Mouse (Mus musculus) adrenal gland, postnatal 36 days (tissue): ENCODE results near the gene Olfr728. TPM values are rescaled to one million over a fixed set of nuclear protein-coding genes. Genes with fewer than 3 reads are reported as not detected.

Experiments
- DNase-seq, 2 experiments: peaks; one replicate each; pipeline ENCODE4 v3.0.0; 2021; ENCODE audit warnings: mixed read lengths in 1 of 2
- long read RNA-seq, 2 experiments: library from polyadenylated mRNA; stranded (forward); transcript quantifications; one replicate each; pipeline ENCODE4 v2.0.0; 2021; ENCODE audit warnings: borderline sequencing depth in 2 of 2
- total RNA-seq, 2 experiments: library from RNA; stranded (reverse); gene quantifications; 2 replicates each; pipeline ENCODE4 v1.2.3; 2021

Olfr728 gene
- not detected for total RNA-seq
- long read RNA-seq, experiment 1: 0 reads
- long read RNA-seq, experiment 2: 0 reads

DNA sequence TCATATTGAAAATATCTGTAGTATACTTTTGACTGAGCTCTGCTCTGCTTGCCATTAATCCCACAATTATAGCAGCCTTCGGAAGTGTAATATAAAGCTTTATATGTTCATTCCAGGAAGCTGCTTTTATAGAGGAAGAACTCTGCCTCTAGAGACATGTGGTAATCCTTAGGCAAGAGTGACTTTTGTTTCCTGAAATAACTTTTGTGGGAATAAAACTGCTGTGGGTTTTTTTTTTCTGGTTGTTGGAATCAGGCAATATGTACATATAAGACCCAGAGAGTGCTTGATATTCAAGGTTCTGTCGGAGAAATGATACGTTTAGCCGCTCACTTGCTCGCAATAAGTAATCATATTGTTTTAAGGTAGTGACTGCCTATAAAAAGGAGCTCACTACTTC lies at the start of gene Olfr728:
Gene Olfr728, minus strand, starts transcription at position 101 of the 400 bp plus-strand sequence.
- no peak for DNase-seq

GRCm38 (mm10) chr14:50188098-50188497 lies 45.6 kb upstream of the Olfr728 start, which contains the start of gene Olfr730:
Gene Olfr730, minus strand, starts transcription at chr14:50188198.
- no peak for DNase-seq

GRCm38 (mm10) chr14:50152810-50153209 lies 10.3 kb upstream of the Olfr728 start, which contains the start of gene Olfr729:
Gene Olfr729, minus strand, starts transcription at chr14:50152910.
- no peak for DNase-seq

DNA sequence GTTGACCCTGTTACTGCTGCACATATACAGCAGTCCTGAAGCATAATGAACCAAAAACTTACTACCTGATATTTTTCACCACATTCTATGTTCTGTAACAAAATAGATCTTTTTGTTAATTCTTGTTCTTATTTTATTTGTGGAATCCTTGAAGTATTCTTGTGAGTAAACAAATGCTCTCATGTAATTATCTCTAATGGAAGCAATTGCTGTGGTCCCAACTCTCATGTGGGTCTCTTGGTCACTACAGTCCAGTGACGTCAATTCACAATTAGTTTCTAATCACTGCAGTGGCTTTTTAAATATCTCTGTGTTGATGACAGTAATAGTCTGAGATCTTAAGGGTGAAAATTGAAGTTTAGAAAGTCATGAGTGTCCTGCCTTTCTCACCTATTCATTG lies 19.6 kb downstream of the Olfr728 start, which contains the start of gene Olfr727:
Gene Olfr727, plus strand, starts transcription at position 301 of the 400 bp plus-strand sequence.
- DNase-seq: no peak

DNA sequence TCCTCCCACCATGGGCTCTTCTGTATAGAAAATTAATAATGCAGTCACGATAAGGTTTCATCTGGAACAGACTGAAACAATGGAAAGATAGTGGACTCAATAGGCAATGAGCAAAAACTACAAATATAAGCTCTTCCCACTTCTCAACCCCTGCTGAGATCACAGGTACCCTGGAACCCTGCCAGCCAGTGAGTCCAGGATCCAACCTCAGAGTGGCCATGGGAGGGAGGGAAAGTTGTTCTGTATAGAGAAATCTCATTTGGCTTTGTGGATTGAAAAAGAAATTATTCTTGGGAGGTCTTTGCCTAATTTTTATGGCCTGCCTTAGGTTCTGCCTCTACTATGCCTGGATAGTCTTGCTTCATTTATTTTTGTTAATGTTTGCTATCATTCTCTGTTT lies 51.6 kb downstream of the Olfr728 start, which contains the start of gene Olfr726:
Gene Olfr726, minus strand, starts transcription at position 101 of the 400 bp plus-strand sequence.
- DNase-seq: no peak

Other genes with a start within 250 kb of the Olfr728 start
- not detected for gene Olfr722, start 240.7 kb downstream of the Olfr728 start, total RNA-seq
- gene Olfr723, start 210.9 kb downstream of the Olfr728 start, total RNA-seq: not detected
- gene Olfr724, start 179.4 kb downstream of the Olfr728 start, total RNA-seq: not detected
- not detected for gene Olfr725, start 102.3 kb downstream of the Olfr728 start, total RNA-seq
- gene Olfr726, start 51.7 kb downstream of the Olfr728 start, total RNA-seq: not detected
- gene Olfr727, start 19.5 kb downstream of the Olfr728 start, total RNA-seq: not detected
- not detected for gene Olfr729, start 10.2 kb upstream of the Olfr728 start, total RNA-seq
- gene Olfr730, start 45.5 kb upstream of the Olfr728 start, total RNA-seq: not detected
- not detected for gene Olfr731, start 99.2 kb upstream of the Olfr728 start, total RNA-seq
- not detected for gene Olfr732, start 141.5 kb upstream of the Olfr728 start, total RNA-seq
- gene Olfr733, start 158.8 kb upstream of the Olfr728 start, total RNA-seq: not detected
- under 1 TPM in 1 of 2 experiments, not detected in 1; 0.07 TPM for gene Olfr734, start 184.1 kb upstream of the Olfr728 start, total RNA-seq
- not detected for gene Olfr735, start 206.2 kb upstream of the Olfr728 start, total RNA-seq
- gene Tlr11, start 215.2 kb upstream of the Olfr728 start, total RNA-seq: under 1 TPM in 1 of 2 experiments, not detected in 1; 0.17 TPM
- not detected for gene Olfr736, start 238.5 kb upstream of the Olfr728 start, total RNA-seq